Mouse (Mus musculus): Measurements from ENCODE around the gene Mfsd4b4.

DNA sequence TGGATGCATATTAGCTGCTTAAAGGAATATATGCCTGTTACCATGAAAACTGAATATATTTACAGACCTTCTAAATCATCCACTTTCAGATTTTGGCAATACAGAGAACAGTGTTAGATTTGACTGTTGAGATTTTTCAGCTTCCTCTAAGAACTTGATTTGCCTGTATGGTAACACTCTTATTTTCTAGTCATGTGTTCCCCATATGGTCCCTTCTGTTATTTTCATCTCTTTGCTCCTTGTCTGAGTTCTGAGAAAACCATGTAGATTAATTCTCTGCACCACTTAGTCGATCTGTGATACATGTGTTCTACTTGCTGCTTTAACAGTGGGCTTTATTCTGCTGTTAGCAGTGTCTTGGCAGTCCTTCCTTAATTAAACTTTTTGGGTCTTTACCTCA lies 56.4 kb downstream of the Mfsd4b4 start:
- no peak for TF ChIP-seq CTCF (IDR thresholded peaks at IDR 0.05; ENCODE audit: low read depth)
- no peak for TF ChIP-seq EP300 (optimal IDR thresholded peaks at IDR 0.05)
